Mouse (Mus musculus) neural tube, embryonic 14.5 days (tissue): ENCODE data around the gene Usp17la. TPM values are rescaled to one million over a fixed set of nuclear protein-coding genes. Genes with fewer than 3 reads are reported as not detected.

ENCODE experiments used
- ATAC-seq: fragments of 200-750 bp; cut with Nextera tagmentation; 2 replicates; pipeline ENCODE4 v1.8.0; 2017; ENCODE audit warnings: low read depth, mild to moderate bottlenecking, moderate TSS enrichment, moderate library complexity
- H3K27ac ChIP-seq: fragments of 300-500 bp; sonication (generic); 2 replicates; pipeline ENCODE4 v1.5.1; 2014; ENCODE audit warnings: low read depth, mild to moderate bottlenecking, control low read depth, low read length, moderate library complexity, mixed read lengths
- H3K27me3 ChIP-seq: fragments of 300-500 bp; sonication (generic); 2 replicates; pipeline ENCODE4 v1.6.1; 2014; ENCODE audit warnings: low read length; ENCODE audit not compliant: control insufficient read depth, insufficient read depth
- H3K36me3 ChIP-seq: fragments of 300-500 bp; sonication (generic); 2 replicates; pipeline ENCODE4 v1.6.1; 2014; ENCODE audit warnings: low read length, mixed read lengths; ENCODE audit not compliant: control insufficient read depth, insufficient read depth
- H3K4me1 ChIP-seq: fragments of 300-500 bp; sonication (generic); 2 replicates; pipeline ENCODE4 v1.6.1; 2014; ENCODE audit warnings: low read length; ENCODE audit not compliant: control insufficient read depth, insufficient read depth
- H3K4me2 ChIP-seq: fragments of 300-500 bp; sonication (generic); 2 replicates; pipeline ENCODE4 v1.6.1; 2014; ENCODE audit warnings: mild to moderate bottlenecking, low read depth, low read length, control low read depth
- H3K4me3 ChIP-seq: fragments of 300-500 bp; sonication (generic); 2 replicates; pipeline ENCODE4 v1.5.1; 2014; ENCODE audit warnings: low read depth, low read length, control low read depth, mixed read lengths
- H3K9ac ChIP-seq: fragments of 300-500 bp; sonication (generic); replicated peaks from 2 replicates; pipeline ENCODE4 v1.6.1; 2014; ENCODE audit warnings: low read depth, mild to moderate bottlenecking, control low read depth, low read length, mixed read lengths
- H3K9me3 ChIP-seq: fragments of 300-500 bp; sonication (generic); 2 replicates; pipeline ENCODE4 v1.6.1; 2016; ENCODE audit warnings: low read length; ENCODE audit not compliant: control insufficient read depth
- WGBS: fragments of 180-500 bp; shearing (Covaris S2); extraction: QIAGEN DNeasy Blood & Tissue Kit; methylation state at CpG from one replicate; pipeline ENCODE4 v1.1.7; 2014; 5-methylcytosine and 5-hydroxymethylcytosine counted together
- polyA plus RNA-seq: library from polyadenylated mRNA; unstranded; fragments of >200 nt; fragmentation: Nextera tagmentation; extraction: Ambion mirVana; gene quantifications from 2 replicates; pipeline ENCODE4 v1.2.1, GENCODE M21; 2014

The Usp17la gene
- polyA plus RNA-seq, 1 experiment from 2014 or later: not detected

DNA sequence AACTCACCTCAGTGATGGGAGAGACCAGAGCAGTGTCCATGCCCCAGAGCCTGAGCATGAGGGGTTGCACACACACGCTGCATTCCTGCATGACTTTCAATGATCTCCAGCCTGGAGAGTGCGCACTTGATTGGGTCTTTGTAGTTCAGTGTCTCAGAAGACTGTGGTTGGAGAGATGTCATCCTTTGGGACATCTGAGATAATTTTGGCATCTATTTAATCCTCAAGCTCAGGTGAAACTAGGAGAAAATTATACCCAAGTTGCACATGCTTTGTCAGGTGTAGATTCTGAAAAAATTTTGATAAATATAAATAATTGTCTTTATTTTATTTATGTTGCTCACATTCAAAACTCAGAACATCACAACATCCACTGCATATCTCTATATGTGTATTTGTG is 39.0 kb downstream of the Usp17la start, which contains the start of gene Olfr666:
Gene Olfr666 (minus strand): TSS at position 101 of the 400 bp plus-strand sequence.
- no peaks in the 10 kb centered on the region for H3K36me3 ChIP-seq
- no peaks in the 10 kb centered on the region for H3K9me3 ChIP-seq
- no peaks in the 10 kb centered on the region for H3K27me3 ChIP-seq
- no peak within 1 kb of the TSS for H3K4me3 ChIP-seq
- H3K4me1 ChIP-seq: no peaks in the 10 kb centered on the region
- no peak within 1 kb of the TSS for H3K27ac ChIP-seq
- 89% methylated on average over 2 of the region's 2 CpGs for WGBS
- no peak within 1 kb of the TSS for H3K4me2 ChIP-seq
- no peak within 1 kb of the TSS for H3K9ac ChIP-seq
- no peak for ATAC-seq

Other genes with a start within 250 kb of the Usp17la start
- not detected in 2 replicates for gene Olfr656, start 243.1 kb upstream of the Usp17la start, polyA plus RNA-seq
- not detected in 2 replicates for gene Olfr657, start 232.2 kb upstream of the Usp17la start, polyA plus RNA-seq
- gene Olfr658, start 209.7 kb upstream of the Usp17la start, polyA plus RNA-seq: 0.09 and 0.16 TPM in 2 replicates
- gene Olfr659, start 190.3 kb upstream of the Usp17la start, polyA plus RNA-seq: not detected in 2 replicates
- not detected in 2 replicates for gene Olfr661, start 170.5 kb upstream of the Usp17la start, polyA plus RNA-seq
- not detected in 2 replicates for gene Usp17le, start 79.5 kb upstream of the Usp17la start, polyA plus RNA-seq
- gene Usp17lb, start 14.4 kb upstream of the Usp17la start, polyA plus RNA-seq: not detected in 2 replicates
- not detected in 2 replicates for gene Olfr665, start 21.0 kb downstream of the Usp17la start, polyA plus RNA-seq
- gene Olfr666, start 38.9 kb downstream of the Usp17la start, polyA plus RNA-seq: not detected in 2 replicates
- gene Olfr667, start 64.5 kb downstream of the Usp17la start, polyA plus RNA-seq: not detected in 2 replicates
- not detected in 2 replicates for gene Olfr668, start 71.0 kb downstream of the Usp17la start, polyA plus RNA-seq
- not detected in 2 replicates for gene Olfr669, start 77.2 kb downstream of the Usp17la start, polyA plus RNA-seq
- gene Olfr670, start 105.6 kb downstream of the Usp17la start, polyA plus RNA-seq: not detected in 2 replicates
- gene Olfr671, start 122.1 kb downstream of the Usp17la start, polyA plus RNA-seq: not detected in 2 replicates
- gene Olfr672, start 145.0 kb downstream of the Usp17la start, polyA plus RNA-seq: not detected in 2 replicates
- not detected in 2 replicates for gene Olfr675, start 171.5 kb downstream of the Usp17la start, polyA plus RNA-seq
- gene Olfr676, start 175.7 kb downstream of the Usp17la start, polyA plus RNA-seq: not detected in 2 replicates
- gene Olfr677, start 194.4 kb downstream of the Usp17la start, polyA plus RNA-seq: not detected in 2 replicates
- gene Olfr678, start 207.5 kb downstream of the Usp17la start, polyA plus RNA-seq: not detected in 2 replicates
- not detected in 2 replicates for gene Olfr679, start 224.2 kb downstream of the Usp17la start, polyA plus RNA-seq
- not detected in 2 replicates for gene Olfr680-ps1, start 235.8 kb downstream of the Usp17la start, polyA plus RNA-seq